Mouse (Mus musculus) liver, embryonic 14.5 days (tissue): ENCODE results near the gene Samhd1. TPM values are rescaled to one million over a fixed set of nuclear protein-coding genes. Genes with fewer than 3 reads are reported as not detected.

Experiments used
- ATAC-seq: fragments of 200-750 bp; cut with Nextera tagmentation; 2 replicates; pipeline ENCODE4 v1.8.0; 2017; ENCODE audit warnings: moderate number of reproducible peaks, mild to moderate bottlenecking, moderate library complexity; ENCODE audit not compliant: insufficient read depth
- DNase-seq, 3 experiments: peaks; one replicate each; pipeline ENCODE4 v3.0.0-alpha.2; 2012 to 2013; ENCODE audit warnings: low read depth in 3 of 3, low spot score in 3 of 3
- H3K27ac ChIP-seq: fragments of 300-500 bp; sonication (generic); 2 replicates; pipeline ENCODE4 v1.5.1; 2014; ENCODE audit warnings: moderate library complexity, mild to moderate bottlenecking, control low read depth, inconsistent platforms
- H3K27me3 ChIP-seq: fragments of 300-500 bp; sonication (generic); 2 replicates; pipeline ENCODE4 v1.6.1; 2014; ENCODE audit warnings: mild to moderate bottlenecking, low read length, moderate library complexity; ENCODE audit not compliant: control insufficient read depth, insufficient read depth
- H3K36me3 ChIP-seq: fragments of 300-500 bp; sonication (generic); replicated peaks from 2 replicates; pipeline ENCODE4 v1.6.1; 2014; ENCODE audit warnings: low read depth; ENCODE audit not compliant: control insufficient read depth, insufficient read depth
- H3K4me1 ChIP-seq, 2 experiments: fragments of 200-500 bp in 1 of 2; fragments of 300-500 bp in 1 of 2; sonication (generic) in 1 of 2; replicated peaks; 2 replicates each; pipeline ENCODE4 v1.6.1; 2012 to 2014; ENCODE audit warnings: antibody characterized with exemption in 1 of 2, inconsistent platforms in 1 of 2, low read length in 1 of 2; ENCODE audit not compliant: control insufficient read depth in 2 of 2, insufficient read depth in 2 of 2
- H3K4me2 ChIP-seq: fragments of 300-500 bp; sonication (generic); 2 replicates; pipeline ENCODE4 v1.6.1; 2014; ENCODE audit warnings: low read depth, mild to moderate bottlenecking, control low read depth, moderate library complexity
- H3K4me3 ChIP-seq, 2 experiments: fragments of 200-500 bp in 1 of 2; fragments of 300-500 bp in 1 of 2; sonication (generic) in 1 of 2; 2 replicates each; pipeline ENCODE4 v1.5.1; 2012 to 2014; ENCODE audit warnings: low read depth in 2 of 2, low read length in 2 of 2, mild to moderate bottlenecking in 2 of 2, control low read depth in 1 of 2, inconsistent platforms in 1 of 2, moderate library complexity in 1 of 2; ENCODE audit not compliant: insufficient read depth in 1 of 2
- H3K9ac ChIP-seq: fragments of 300-500 bp; sonication (generic); replicated peaks from 2 replicates; pipeline ENCODE4 v1.6.1; 2014; ENCODE audit warnings: mild to moderate bottlenecking, control low read depth, moderate library complexity
- H3K9me3 ChIP-seq: fragments of 300-500 bp; sonication (generic); 2 replicates; pipeline ENCODE4 v1.6.1; 2016; ENCODE audit warnings: low read length, mixed read lengths; ENCODE audit not compliant: control insufficient read depth
- CTCF ChIP-seq: IDR thresholded peaks from 2 replicates; pipeline ENCODE4 v1.5.1; 2016; ENCODE audit warnings: antibody characterized with exemption, low read depth, control low read depth
- EP300 ChIP-seq: IDR thresholded peaks from 2 replicates; pipeline ENCODE4 v1.6.1; 2016; ENCODE audit warnings: antibody characterized with exemption, low read depth
- WGBS: fragments of 180-500 bp; shearing (Covaris S2); extraction: QIAGEN DNeasy Blood & Tissue Kit; methylation state at CpG from one replicate; pipeline ENCODE4 v1.1.7; 2014; ENCODE audit not compliant: insufficient replicate concordance; 5-methylcytosine and 5-hydroxymethylcytosine counted together
- polyA plus RNA-seq, 2 experiments: library from polyadenylated mRNA; depleted of rRNA in 1 of 2; stranded (reverse) in 1 of 2; unstranded in 1 of 2; fragments of >200 nt; fragmentation: Nextera tagmentation in 1 of 2; extraction: Ambion mirVana in 1 of 2; gene quantifications; 2 replicates each; pipeline versions ENCODE4 v1.2.1 to v1.2.3; 2012 to 2014

The Samhd1 gene
- polyA plus RNA-seq, 2 experiments = 11.9 to 18.0 TPM

DNA sequence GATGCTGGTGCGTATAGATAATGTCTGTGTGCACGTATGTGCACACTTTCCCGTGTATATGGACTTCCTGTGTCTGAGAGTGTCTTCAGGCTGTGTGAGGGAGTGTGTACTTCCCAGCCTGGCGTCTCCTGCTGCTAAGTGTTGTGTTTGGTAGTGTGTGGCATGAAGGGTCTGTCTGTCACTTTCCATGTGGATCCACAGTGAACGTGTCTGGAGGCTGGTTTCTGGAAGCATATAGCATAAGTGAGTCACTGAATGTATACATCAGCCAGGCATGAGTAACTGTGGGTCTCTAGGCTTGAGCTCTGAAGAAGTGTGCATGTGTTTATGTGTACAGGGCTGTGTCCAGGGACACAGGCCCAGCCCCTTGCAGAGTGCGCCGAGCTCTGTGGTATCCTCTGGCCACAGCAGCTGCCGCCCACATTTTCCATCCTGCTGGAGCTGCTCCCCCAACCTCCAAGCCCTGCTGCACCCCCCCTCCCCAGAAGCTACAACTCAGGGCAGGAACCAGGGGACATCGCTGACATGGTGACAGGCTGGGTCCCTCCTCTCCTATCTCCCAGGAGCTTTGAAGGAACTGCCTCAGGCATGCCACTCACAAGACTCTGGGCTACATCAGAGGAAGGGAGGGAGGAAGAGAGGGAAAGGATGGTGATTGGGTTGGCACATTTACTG is 61.5 kb downstream of the Samhd1 start:
- TF ChIP-seq CTCF = no peak
- no peaks in the 10 kb centered on the region for H3K9me3 ChIP-seq
- WGBS = 58% methylated on average over 9 of the region's 9 CpGs
- no peak for ATAC-seq
- no peak overlapping the region for H3K27ac ChIP-seq
- no peak overlapping the region for H3K9ac ChIP-seq
- peaks cover 0 to 31% of the 10 kb centered on the region in 2 experiments; a peak in 2 of 4 replicates for H3K4me1 ChIP-seq
- H3K4me2 ChIP-seq = no peak overlapping the region
- H3K27me3 ChIP-seq = peaks cover 17% of the 10 kb centered on the region
- H3K36me3 ChIP-seq = no peaks in the 10 kb centered on the region
- DNase-seq = no peak
- no peak overlapping the region for H3K4me3 ChIP-seq

- no peak overlapping the region for H3K4me2 ChIP-seq
- TF ChIP-seq CTCF (no peak), EP300 (no peak)
- peaks cover 6% of the 10 kb centered on the region for H3K27me3 ChIP-seq
- H3K4me1 ChIP-seq = peaks cover 0 to 31% of the 10 kb centered on the region in 2 experiments; a peak in 2 of 4 replicates
- no peaks in the 10 kb centered on the region for H3K36me3 ChIP-seq
- no peak overlapping the region for H3K4me3 ChIP-seq
- no peaks in the 10 kb centered on the region for H3K9me3 ChIP-seq
- no peak overlapping the region for H3K27ac ChIP-seq
- ATAC-seq = no peak
- H3K9ac ChIP-seq = no peak overlapping the region
- WGBS = 62% methylated on average over 9 of the region's 9 CpGs
- no peak for DNase-seq
Measured at GRCm38 (mm10) chr2:157072316-157072990, 62.6 kb downstream of the Samhd1 start.

- DNase-seq = no peak
- TF ChIP-seq CTCF = no peak
- TF ChIP-seq EP300 = no peak
Measured at GRCm38 (mm10) chr2:157071556-157071955, 63.5 kb downstream of the Samhd1 start.

DNA sequence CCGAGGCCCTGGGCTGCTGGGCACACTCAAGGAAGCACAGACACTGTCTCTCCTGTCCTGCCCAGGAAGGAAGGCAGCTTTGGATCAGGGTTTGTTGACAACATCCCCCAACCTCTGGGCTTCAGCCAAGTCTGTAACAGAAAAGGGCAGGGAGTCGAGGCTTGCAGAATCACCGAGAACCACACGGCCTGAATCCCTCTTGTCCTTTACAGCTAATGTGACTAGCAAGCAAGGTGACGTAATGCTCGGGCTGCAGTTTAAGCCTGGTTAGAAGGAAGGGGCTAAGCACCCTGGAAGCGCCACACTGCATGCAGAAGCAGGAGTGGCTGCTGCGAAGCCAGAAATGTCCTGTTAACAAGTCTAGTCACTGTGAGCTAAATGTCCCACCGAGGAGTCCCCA is 64.7 kb downstream of the Samhd1 start:
- H3K9ac ChIP-seq = no peak overlapping the region
- TF ChIP-seq CTCF (no peak), EP300 (no peak)
- H3K36me3 ChIP-seq = no peaks in the 10 kb centered on the region
- no peak overlapping the region for H3K27ac ChIP-seq
- DNase-seq (no peak), ATAC-seq (0 out of 2 replicates have a peak, but pooled peaks have one; percentile 9)
- no peak overlapping the region for H3K4me2 ChIP-seq
- no peaks in the 10 kb centered on the region for H3K27me3 ChIP-seq
- peaks cover 0 to 29% of the 10 kb centered on the region in 2 experiments; a peak in 2 of 4 replicates for H3K4me1 ChIP-seq
- no peaks in the 10 kb centered on the region for H3K9me3 ChIP-seq
- no peak overlapping the region for H3K4me3 ChIP-seq
- 29% methylated on average over 9 of the region's 9 CpGs for WGBS

More at GRCm38 (mm10) chr2:157071556-157071955, 63.5 kb downstream of the Samhd1 start:
- H3K27me3 ChIP-seq = no peaks in the 10 kb centered on the region
- H3K4me3 ChIP-seq = no peak overlapping the region
- ATAC-seq = peak; percentile 45; the same call in 1 of the 2 replicates
- H3K9me3 ChIP-seq = no peaks in the 10 kb centered on the region
- H3K27ac ChIP-seq = no peak overlapping the region
- no peak overlapping the region for H3K4me2 ChIP-seq
- no peak overlapping the region for H3K9ac ChIP-seq
- peaks cover 0 to 29% of the 10 kb centered on the region in 2 experiments; a peak in 2 of 4 replicates for H3K4me1 ChIP-seq
- H3K36me3 ChIP-seq = no peaks in the 10 kb centered on the region
- WGBS = 2% methylated on average over 2 of the region's 2 CpGs

- no peaks in the 10 kb centered on the region for H3K9me3 ChIP-seq
- no peak overlapping the region for H3K9ac ChIP-seq
- no peaks in the 10 kb centered on the region for H3K36me3 ChIP-seq
- H3K4me2 ChIP-seq = no peak overlapping the region
- 28% methylated on average over 3 of the region's 3 CpGs for WGBS
- ATAC-seq (no peak), DNase-seq (no peak)
- no peak overlapping the region for H3K4me3 ChIP-seq
- no peaks in the 10 kb centered on the region for H3K27me3 ChIP-seq
- TF ChIP-seq EP300 (no peak), CTCF (no peak)
- no peak overlapping the region for H3K27ac ChIP-seq
- H3K4me1 ChIP-seq = peaks cover 0 to 29% of the 10 kb centered on the region in 2 experiments; a peak in 2 of 4 replicates
Measured at GRCm38 (mm10) chr2:157069755-157070315, 65.2 kb downstream of the Samhd1 start.
